Mouse (Mus musculus): ENCODE measurements at regions not wholly inside any gene's neighbourhood (a gene's known extent, or its start where the extent isn't known, plus 50 kb on each side); places are given as distances from the start of the nearest gene placed in this dataset.

- H3K9me3 ChIP-seq (ENCODE audit: low read length): no peaks in the 10 kb centered on the region
- H3K27ac ChIP-seq (ENCODE audit: low read depth, low read length): no peak overlapping the region
- H3K36me3 ChIP-seq (ENCODE audit: insufficient read depth): no peaks in the 10 kb centered on the region
- DNase-seq: no peak
- no peak overlapping the region for H3K9ac ChIP-seq
- no peaks in the 10 kb centered on the region for H3K4me1 ChIP-seq (ENCODE audit: insufficient read depth)
- no peak for TF ChIP-seq CTCF (IDR thresholded peaks at IDR 0.05; ENCODE audit: low read depth)
- 96% methylated on average over 1 of the region's 1 CpGs for WGBS
- ATAC-seq: no peak
- no peaks in the 10 kb centered on the region for H3K27me3 ChIP-seq (ENCODE audit: insufficient read depth, low read length)
- no peak overlapping the region for H3K4me3 ChIP-seq (ENCODE audit: low read depth, low read length)
- no peak overlapping the region for H3K4me2 ChIP-seq (ENCODE audit: low read depth)
Measured at GRCm38 (mm10) chr7:40672348-40672747, 225.8 kb upstream of the Vstm2b start.

DNA sequence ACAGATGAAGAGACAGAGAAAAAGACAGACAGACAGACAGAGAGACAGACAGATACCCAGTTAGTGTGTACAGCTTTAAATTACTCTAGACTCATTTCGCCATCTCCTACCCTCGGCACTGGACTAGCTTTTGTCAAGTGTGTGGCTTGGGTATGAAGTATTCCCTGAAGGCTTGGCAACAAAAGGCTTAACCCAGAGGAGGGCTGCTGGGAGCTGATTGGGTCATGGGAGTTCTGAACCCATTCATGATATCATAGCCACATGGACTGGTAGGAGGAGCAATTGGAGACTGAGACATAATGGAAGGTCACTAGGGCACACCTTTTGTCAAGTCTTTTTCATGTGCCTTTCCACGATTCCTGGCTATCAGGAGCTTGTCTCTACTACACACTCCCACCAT, 223.7 kb upstream of the Vstm2b start:
- no peak for ATAC-seq
- Histone ChIP-seq H3K4me1 (ENCODE audit: insufficient read depth) (no peaks in the 10 kb centered on the region), H3K9ac (no peak overlapping the region), H3K9me3 (ENCODE audit: low read length) (no peaks in the 10 kb centered on the region), H3K4me2 (ENCODE audit: low read depth) (no peak overlapping the region), H3K27me3 (ENCODE audit: insufficient read depth, low read length) (no peaks in the 10 kb centered on the region), H3K4me3 (ENCODE audit: low read depth, low read length) (no peak overlapping the region), H3K27ac (ENCODE audit: low read depth, low read length) (no peak overlapping the region), H3K36me3 (ENCODE audit: insufficient read depth) (no peaks in the 10 kb centered on the region)
- no peak for DNase-seq
- WGBS: 21% methylated on average over 3 of the region's 3 CpGs
- no peak for TF ChIP-seq CTCF (IDR thresholded peaks at IDR 0.05; ENCODE audit: low read depth)

DNA sequence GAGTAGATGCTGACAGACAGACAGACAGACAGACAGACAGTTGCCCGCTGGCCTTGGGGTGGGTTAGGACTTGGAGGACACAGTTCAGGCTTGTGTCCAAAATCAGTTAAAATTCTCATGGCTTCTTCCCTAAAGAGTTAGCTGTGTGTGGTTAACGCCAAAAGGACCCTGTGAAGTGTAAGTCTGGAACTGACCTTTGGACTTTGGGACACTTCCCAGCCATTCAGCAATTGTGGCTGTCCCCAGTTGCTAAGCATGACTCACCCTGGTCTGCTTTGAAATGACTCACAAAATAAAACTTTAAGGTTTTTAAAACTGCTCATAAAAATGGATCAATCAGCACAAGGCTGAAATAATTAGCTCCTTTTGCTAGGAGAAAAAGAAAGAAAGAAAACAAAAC, 220.5 kb upstream of the Vstm2b start:
- no peaks in the 10 kb centered on the region for H3K36me3 ChIP-seq (ENCODE audit: insufficient read depth)
- no peak for TF ChIP-seq CTCF (IDR thresholded peaks at IDR 0.05; ENCODE audit: low read depth)
- H3K9me3 ChIP-seq (ENCODE audit: low read length): no peaks in the 10 kb centered on the region
- H3K9ac ChIP-seq: no peak overlapping the region
- H3K27me3 ChIP-seq (ENCODE audit: insufficient read depth, low read length): no peaks in the 10 kb centered on the region
- ATAC-seq: no peak
- no peak overlapping the region for H3K4me3 ChIP-seq (ENCODE audit: low read depth, low read length)
- no peak for DNase-seq
- no peak overlapping the region for H3K4me2 ChIP-seq (ENCODE audit: low read depth)
- 46% methylated on average over 2 of the region's 2 CpGs for WGBS
- H3K4me1 ChIP-seq (ENCODE audit: insufficient read depth): no peaks in the 10 kb centered on the region
- no peak overlapping the region for H3K27ac ChIP-seq (ENCODE audit: low read depth, low read length)

DNA sequence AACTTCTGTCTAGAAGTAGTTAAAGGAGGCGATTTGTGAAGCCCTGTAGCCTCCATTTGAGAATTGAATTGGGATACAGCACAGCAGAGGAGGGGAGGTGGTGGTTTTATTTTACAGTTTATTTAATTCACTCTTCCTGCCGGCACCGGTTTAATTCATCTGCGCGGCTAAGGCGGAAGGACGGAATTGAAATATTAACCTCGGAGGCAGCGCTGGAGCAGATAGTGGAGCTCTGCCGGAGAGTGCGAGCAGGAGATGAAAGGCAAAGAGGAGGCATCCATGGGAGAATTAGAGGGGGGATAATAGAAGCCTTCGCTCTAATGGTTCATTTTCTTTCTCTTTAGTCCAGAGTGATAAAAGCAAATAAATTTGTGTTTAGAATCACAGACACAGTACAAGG, 217.6 kb upstream of the Vstm2b start:
- Histone ChIP-seq H3K9ac (no peak overlapping the region), H3K4me2 (ENCODE audit: low read depth) (no peak overlapping the region), H3K4me1 (ENCODE audit: insufficient read depth) (no peaks in the 10 kb centered on the region), H3K36me3 (ENCODE audit: insufficient read depth) (no peaks in the 10 kb centered on the region), H3K4me3 (ENCODE audit: low read depth, low read length) (no peak overlapping the region), H3K9me3 (ENCODE audit: low read length) (no peaks in the 10 kb centered on the region), H3K27me3 (ENCODE audit: insufficient read depth, low read length) (no peaks in the 10 kb centered on the region), H3K27ac (ENCODE audit: low read depth, low read length) (no peak overlapping the region)
- ATAC-seq: no peak
- no peak for DNase-seq
- 30% methylated on average over 12 of the region's 12 CpGs for WGBS
- TF ChIP-seq CTCF (IDR thresholded peaks at IDR 0.05; ENCODE audit: low read depth): no peak

DNA sequence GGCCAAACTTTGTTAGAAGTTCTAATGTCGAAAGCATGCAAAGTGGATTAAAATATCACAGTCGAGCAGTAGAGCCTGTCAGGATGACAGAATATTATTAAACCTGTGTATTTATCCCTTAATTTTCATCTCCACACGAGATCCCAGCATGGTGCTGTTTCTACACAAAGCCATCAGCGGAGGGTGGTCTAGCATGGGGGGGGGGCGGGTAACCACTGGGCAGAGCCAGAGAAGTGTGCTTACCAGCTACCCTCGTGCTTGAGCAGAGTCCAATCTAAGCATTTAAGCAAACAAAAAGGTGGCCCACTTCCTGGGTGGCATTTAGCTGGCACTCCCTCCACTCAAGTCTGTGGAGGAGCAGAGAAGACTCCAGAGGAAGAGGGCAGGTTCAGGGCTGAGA, 217.1 kb upstream of the Vstm2b start:
- Histone ChIP-seq H3K27ac (ENCODE audit: low read depth, low read length) (no peak overlapping the region), H3K9ac (no peak overlapping the region), H3K4me1 (ENCODE audit: insufficient read depth) (no peaks in the 10 kb centered on the region), H3K4me2 (ENCODE audit: low read depth) (no peak overlapping the region), H3K4me3 (ENCODE audit: low read depth, low read length) (no peak overlapping the region), H3K9me3 (ENCODE audit: low read length) (no peaks in the 10 kb centered on the region), H3K36me3 (ENCODE audit: insufficient read depth) (no peaks in the 10 kb centered on the region), H3K27me3 (ENCODE audit: insufficient read depth, low read length) (no peaks in the 10 kb centered on the region)
- DNase-seq (no peak), ATAC-seq (peak; percentile 34; the same call in 1 of the 2 replicates)
- TF ChIP-seq CTCF (IDR thresholded peaks at IDR 0.05; ENCODE audit: low read depth): no peak
- WGBS: 19% methylated on average over 6 of the region's 6 CpGs

DNA sequence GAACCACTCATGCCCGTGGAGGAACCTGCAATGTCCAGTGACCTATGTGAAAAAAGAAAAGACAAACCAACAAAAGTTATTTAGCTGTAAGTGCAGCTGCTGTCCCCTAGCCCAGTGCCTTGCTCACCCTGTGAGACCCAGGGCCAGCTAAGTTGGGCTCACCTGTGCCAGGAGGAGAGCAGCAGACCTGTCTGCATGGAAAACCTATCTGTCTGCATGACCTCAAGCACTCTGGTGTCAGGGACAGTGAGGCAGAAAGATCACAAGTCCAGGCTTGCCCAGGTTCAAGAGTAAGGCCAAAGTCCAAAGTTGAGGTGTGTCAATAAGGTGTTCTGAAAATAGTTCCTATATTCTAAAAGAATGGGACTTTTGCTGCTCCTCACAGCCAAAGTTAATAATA, 215.0 kb upstream of the Vstm2b start:
- Histone ChIP-seq H3K4me3 (ENCODE audit: low read depth, low read length) (no peak overlapping the region), H3K27ac (ENCODE audit: low read depth, low read length) (no peak overlapping the region), H3K4me1 (ENCODE audit: insufficient read depth) (no peaks in the 10 kb centered on the region), H3K9me3 (ENCODE audit: low read length) (no peaks in the 10 kb centered on the region), H3K27me3 (ENCODE audit: insufficient read depth, low read length) (no peaks in the 10 kb centered on the region), H3K9ac (no peak overlapping the region), H3K4me2 (ENCODE audit: low read depth) (no peak overlapping the region), H3K36me3 (ENCODE audit: insufficient read depth) (no peaks in the 10 kb centered on the region)
- ATAC-seq (no peak), DNase-seq (no peak)
- TF ChIP-seq CTCF (IDR thresholded peaks at IDR 0.05; ENCODE audit: low read depth): no peak
- 76% methylated on average over 1 of the region's 1 CpGs for WGBS

DNA sequence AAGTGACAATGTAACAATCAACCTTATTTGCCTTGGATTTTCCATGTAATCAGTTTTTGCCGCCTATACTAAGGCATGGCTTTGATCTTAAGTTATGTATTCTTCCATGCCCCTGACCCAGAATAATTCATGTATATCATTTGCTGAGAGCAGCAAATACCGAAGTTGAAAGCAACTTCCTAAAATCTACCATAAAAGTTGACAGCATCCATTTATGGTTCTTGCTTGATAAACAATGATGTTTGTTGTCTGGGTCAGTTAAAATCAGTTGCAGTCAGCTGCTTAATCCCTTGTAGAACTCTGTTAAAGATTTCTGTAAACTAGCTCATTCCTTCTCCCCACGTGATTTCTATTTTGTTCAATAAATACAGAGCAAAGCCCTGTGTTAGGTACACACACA, 214.5 kb upstream of the Vstm2b start:
- no peak overlapping the region for H3K4me3 ChIP-seq (ENCODE audit: low read depth, low read length)
- no peaks in the 10 kb centered on the region for H3K9me3 ChIP-seq (ENCODE audit: low read length)
- no peak for TF ChIP-seq CTCF (IDR thresholded peaks at IDR 0.05; ENCODE audit: low read depth)
- no peak overlapping the region for H3K4me2 ChIP-seq (ENCODE audit: low read depth)
- H3K9ac ChIP-seq: no peak overlapping the region
- no peaks in the 10 kb centered on the region for H3K36me3 ChIP-seq (ENCODE audit: insufficient read depth)
- H3K4me1 ChIP-seq (ENCODE audit: insufficient read depth): no peaks in the 10 kb centered on the region
- no peaks in the 10 kb centered on the region for H3K27me3 ChIP-seq (ENCODE audit: insufficient read depth, low read length)
- no peak for ATAC-seq
- H3K27ac ChIP-seq (ENCODE audit: low read depth, low read length): no peak overlapping the region
- no peak for DNase-seq
- 59% methylated on average over 3 of the region's 3 CpGs for WGBS

GRCm38 (mm10) chr7:40687005-40687404, 211.1 kb upstream of the Vstm2b start:
- H3K9ac ChIP-seq: no peak overlapping the region
- H3K27ac ChIP-seq (ENCODE audit: low read depth, low read length): no peak overlapping the region
- H3K4me1 ChIP-seq (ENCODE audit: insufficient read depth): no peaks in the 10 kb centered on the region
- H3K36me3 ChIP-seq (ENCODE audit: insufficient read depth): no peaks in the 10 kb centered on the region
- no peak for ATAC-seq
- H3K27me3 ChIP-seq (ENCODE audit: insufficient read depth, low read length): no peaks in the 10 kb centered on the region
- DNase-seq: no peak
- H3K4me2 ChIP-seq (ENCODE audit: low read depth): no peak overlapping the region
- no peak overlapping the region for H3K4me3 ChIP-seq (ENCODE audit: low read depth, low read length)
- peak; percentile 39 for TF ChIP-seq CTCF (IDR thresholded peaks at IDR 0.05; ENCODE audit: low read depth)
- no peaks in the 10 kb centered on the region for H3K9me3 ChIP-seq (ENCODE audit: low read length)
- WGBS: 91% methylated on average over 3 of the region's 3 CpGs
